Mouse (Mus musculus) hindbrain, postnatal 0 days (tissue): ENCODE results near the gene Cabp4. TPM values are rescaled to one million over a fixed set of nuclear protein-coding genes. Genes with fewer than 3 reads are reported as not detected.
A peak's percentile ranks its signal among the peaks of the same experiment; 100 is the strongest.

Experiments
- ATAC-seq: fragments of 200-750 bp; cut with Nextera tagmentation; 2 replicates; pipeline ENCODE4 v1.8.0; 2017; ENCODE audit warnings: mild to moderate bottlenecking, moderate TSS enrichment, moderate library complexity
- DNase-seq: peaks from one replicate; pipeline ENCODE4 v3.0.0-alpha.2; 2015; ENCODE audit warnings: low spot score
- H3K27ac ChIP-seq: fragments of 300-500 bp; sonication (generic); 2 replicates; pipeline ENCODE4 v1.5.1; 2014; ENCODE audit warnings: mild to moderate bottlenecking
- H3K27me3 ChIP-seq: fragments of 300-500 bp; sonication (generic); 2 replicates; pipeline ENCODE4 v1.6.1; 2014; ENCODE audit warnings: low read length, mixed read lengths; ENCODE audit not compliant: insufficient read depth
- H3K36me3 ChIP-seq: fragments of 300-500 bp; sonication (generic); 2 replicates; pipeline ENCODE4 v1.6.1; 2014; ENCODE audit warnings: low read length, mixed read lengths; ENCODE audit not compliant: insufficient read depth
- H3K4me1 ChIP-seq: fragments of 300-500 bp; sonication (generic); 2 replicates; pipeline ENCODE4 v1.6.1; 2014; ENCODE audit warnings: antibody characterized with exemption, low read length, mixed read lengths; ENCODE audit not compliant: insufficient read depth
- H3K4me2 ChIP-seq: fragments of 300-500 bp; sonication (generic); 2 replicates; pipeline ENCODE4 v1.6.1; 2014; ENCODE audit warnings: low read depth, mild to moderate bottlenecking, low read length, moderate library complexity, mixed read lengths
- H3K4me3 ChIP-seq: fragments of 300-500 bp; sonication (generic); 2 replicates; pipeline ENCODE4 v1.5.1; 2014; ENCODE audit warnings: low read length
- H3K9ac ChIP-seq: fragments of 300-500 bp; sonication (generic); replicated peaks from 2 replicates; pipeline ENCODE4 v1.6.1; 2014; ENCODE audit warnings: mild to moderate bottlenecking, low read length, moderate library complexity, mixed read lengths
- H3K9me3 ChIP-seq: fragments of 300-500 bp; sonication (generic); 2 replicates; pipeline ENCODE4 v1.6.1; 2016; ENCODE audit warnings: low read length, mixed read lengths
- CTCF ChIP-seq: IDR thresholded peaks from 2 replicates; pipeline ENCODE4 v1.5.1; 2016; ENCODE audit warnings: antibody characterized with exemption, control low read depth, low read depth
- WGBS: fragments of 180-500 bp; shearing (Covaris S2); extraction: QIAGEN DNeasy Blood & Tissue Kit; methylation state at CpG from one replicate; pipeline ENCODE4 v1.1.7; 2014; 5-methylcytosine and 5-hydroxymethylcytosine counted together
- polyA plus RNA-seq: library from polyadenylated mRNA; unstranded; fragments of >200 nt; fragmentation: Nextera tagmentation; extraction: Ambion mirVana; gene quantifications from 2 replicates; pipeline ENCODE4 v1.2.1, GENCODE M21; 2015
- total RNA-seq: library from RNA; depleted of rRNA; stranded (reverse); fragments of >200 nt; gene quantifications from 2 replicates; pipeline ENCODE4 v1.2.3, GENCODE M21; 2014

Gene Cabp4
- total and polyA plus RNA-seq, 2 experiments from 2014 or later, result 0.51 TPM; not detected in 1

DNA sequence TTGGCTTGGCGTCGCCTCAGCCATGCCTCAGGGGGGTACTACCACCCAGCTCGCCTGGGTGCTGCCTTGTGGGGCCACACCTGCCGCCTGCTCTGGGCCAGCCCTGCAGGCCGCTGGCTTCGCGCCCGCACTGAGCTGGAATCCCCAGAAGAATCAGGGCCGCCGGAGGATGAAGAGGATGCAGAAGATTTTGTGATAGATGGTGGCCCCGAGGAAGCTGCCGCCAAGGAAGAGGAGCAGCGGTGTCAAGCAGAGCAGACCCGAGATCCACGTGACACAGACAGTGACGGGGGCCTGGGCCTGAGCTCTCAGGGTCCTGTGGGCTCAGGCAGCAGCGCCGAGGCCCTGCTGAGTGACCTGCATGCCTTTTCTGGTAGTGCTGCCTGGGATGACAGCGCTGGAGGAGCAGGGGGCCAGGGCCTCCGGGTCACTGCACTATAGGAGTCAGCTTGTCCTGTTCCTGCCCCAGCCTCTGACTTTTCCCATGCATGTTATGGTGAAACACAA, 12.3 kb upstream of the Cabp4 start:
- no peak for TF ChIP-seq CTCF
- no peak overlapping the region for H3K4me2 ChIP-seq
- no peak for DNase-seq

DNA sequence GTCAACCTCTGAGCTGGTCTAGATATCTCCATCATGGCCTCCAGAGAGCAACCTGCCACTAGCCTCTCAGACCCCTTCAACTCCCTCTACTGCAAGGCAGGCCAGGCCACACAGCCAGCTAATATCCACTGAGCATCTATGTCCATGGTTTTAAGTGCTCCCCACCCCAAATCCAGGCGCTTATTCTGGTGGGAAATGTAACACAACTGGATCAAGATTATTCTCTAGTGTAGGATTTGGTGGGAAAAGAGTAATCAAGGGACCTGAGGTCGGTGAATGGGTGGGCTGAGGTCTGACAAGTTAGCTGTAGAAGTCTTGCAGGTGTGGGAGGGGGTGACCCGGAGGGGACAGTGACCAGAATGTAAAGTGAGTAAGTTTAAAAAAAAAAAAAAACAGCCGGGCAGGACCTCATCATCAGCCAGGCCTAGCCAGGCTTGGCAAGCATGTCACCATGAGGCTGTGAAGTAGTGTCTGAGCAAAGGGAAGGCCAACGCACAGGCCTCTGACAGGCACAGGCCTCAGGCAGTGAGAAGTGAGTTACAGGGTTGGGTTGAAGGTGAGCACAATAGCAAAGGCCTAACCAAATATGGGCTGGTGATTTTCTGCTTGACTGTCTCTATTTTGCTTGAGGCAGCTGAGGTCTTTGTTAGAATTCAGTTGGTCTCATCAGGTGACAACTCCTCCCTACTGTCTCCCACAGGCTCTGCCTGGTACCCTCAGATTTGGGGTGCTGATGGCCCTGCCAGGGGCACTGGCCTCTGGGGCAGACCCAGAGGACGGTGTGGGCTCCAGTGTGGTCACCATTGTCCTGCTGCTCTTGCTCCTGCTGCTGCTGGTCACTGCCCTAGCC, 11.6 kb upstream of the Cabp4 start:
- Histone ChIP-seq H3K36me3 (peaks cover 34% of the 10 kb centered on the region), H3K9me3 (no peaks in the 10 kb centered on the region), H3K4me2 (no peak overlapping the region), H3K9ac (no peak overlapping the region), H3K27ac (no peak overlapping the region), H3K27me3 (no peaks in the 10 kb centered on the region), H3K4me1 (no peaks in the 10 kb centered on the region), H3K4me3 (no peak overlapping the region)
- WGBS, result 65% methylated on average over 6 of the region's 6 CpGs
- DNase-seq (no peak), ATAC-seq (no peak)
- no peak for TF ChIP-seq CTCF

More for the DNA sequence above, 12.3 kb upstream of the Cabp4 start:
- no peaks in the 10 kb centered on the region for H3K9me3 ChIP-seq
- peaks cover 35% of the 10 kb centered on the region for H3K36me3 ChIP-seq
- H3K27me3 ChIP-seq, result no peaks in the 10 kb centered on the region
- no peaks in the 10 kb centered on the region for H3K4me1 ChIP-seq
- WGBS, result 55% methylated on average over 20 of the region's 20 CpGs
- no peak overlapping the region for H3K9ac ChIP-seq
- no peak for ATAC-seq
- no peak overlapping the region for H3K27ac ChIP-seq
- H3K4me3 ChIP-seq, result no peak overlapping the region

DNA sequence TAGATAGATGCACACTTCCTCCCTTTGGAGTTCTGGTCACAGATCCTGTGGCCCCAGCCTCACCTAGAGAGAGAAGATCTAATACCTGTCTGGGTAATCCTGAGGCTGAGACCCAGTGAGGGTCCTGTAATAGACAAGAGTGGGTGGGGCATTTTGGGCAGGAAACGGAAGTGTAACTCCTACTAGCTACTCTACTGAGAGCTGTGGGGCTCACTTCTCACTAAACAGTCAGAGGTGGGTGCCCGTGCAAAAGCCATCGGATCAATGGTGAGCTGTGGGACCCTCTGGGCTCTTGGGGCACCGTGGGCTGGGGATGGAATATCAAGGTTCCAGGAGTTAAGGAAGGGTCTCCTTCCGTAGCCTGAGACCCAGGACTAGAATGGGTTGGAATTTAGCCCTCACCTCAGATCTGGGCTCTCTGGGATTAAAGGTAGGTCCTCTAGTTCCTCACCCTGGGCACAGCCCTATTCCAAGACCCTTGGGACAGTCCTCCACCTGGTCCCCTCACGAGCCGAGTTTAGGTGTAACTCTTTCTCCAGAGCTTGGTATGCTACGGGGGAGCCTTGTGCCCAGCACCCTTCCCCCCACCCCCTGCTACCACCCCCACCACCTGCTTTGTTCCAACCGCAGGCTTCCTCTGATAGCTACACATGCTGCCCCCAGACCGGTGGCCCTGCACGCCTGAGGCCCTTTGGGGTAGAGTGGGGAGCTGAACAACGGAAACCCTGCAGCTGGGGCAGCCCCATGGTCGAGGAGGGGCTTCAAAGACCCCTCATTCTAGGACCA, 10.8 kb upstream of the Cabp4 start:
- H3K4me1 ChIP-seq, result 0 out of 2 replicates have a peak, but pooled peaks cover 2% of the 10 kb centered on the region
- H3K27me3 ChIP-seq, result no peaks in the 10 kb centered on the region
- no peak overlapping the region for H3K4me3 ChIP-seq
- H3K4me2 ChIP-seq, result no peak overlapping the region
- H3K9ac ChIP-seq, result no peak overlapping the region
- 80% methylated on average over 13 of the region's 13 CpGs for WGBS
- ATAC-seq (no peak), DNase-seq (no peak)
- TF ChIP-seq CTCF, result no peak
- H3K9me3 ChIP-seq, result no peaks in the 10 kb centered on the region
- no peak overlapping the region for H3K27ac ChIP-seq
- H3K36me3 ChIP-seq, result peaks cover 33% of the 10 kb centered on the region

DNA sequence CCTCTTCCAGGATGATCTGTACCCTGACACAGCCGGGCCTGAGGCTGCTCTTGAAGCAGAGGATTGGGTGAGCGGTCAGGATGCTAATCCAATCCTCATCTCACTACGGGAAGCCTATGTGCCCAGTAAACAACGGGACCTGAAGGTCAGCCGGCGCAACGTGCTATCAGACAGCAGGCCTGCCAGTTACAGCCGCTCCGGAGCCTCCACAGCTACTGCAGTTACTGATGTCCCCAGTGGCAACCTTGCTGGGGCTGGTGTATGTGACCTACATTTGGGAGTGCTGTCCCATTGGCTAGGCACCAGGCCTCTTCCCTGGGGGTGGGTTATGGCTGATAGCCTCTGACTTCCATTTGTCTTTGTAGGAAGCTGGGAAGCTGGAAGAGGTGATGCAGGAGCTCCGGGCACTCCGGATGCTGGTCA, 9.4 kb upstream of the Cabp4 start, which contains the start of gene Ptprcap:
Gene Ptprcap, plus strand, starts transcription at position 373 of the 423 bp plus-strand sequence.
- ATAC-seq (no peak), DNase-seq (peak; percentile 20)
- Histone ChIP-seq H3K4me3 (no peak within 1 kb of the TSS), H3K4me2 (no peak within 1 kb of the TSS), H3K36me3 (peaks cover 19% of the 10 kb centered on the region; the same call in 1 of the 2 replicates), H3K9me3 (no peaks in the 10 kb centered on the region), H3K27ac (peak within 1 kb of the TSS; percentile 58; the same call in 1 of the 2 replicates), H3K27me3 (no peaks in the 10 kb centered on the region), H3K4me1 (peaks cover 10% of the 10 kb centered on the region; the same call in 1 of the 2 replicates), H3K9ac (no peak within 1 kb of the TSS)
- no peak for TF ChIP-seq CTCF
- 68% methylated on average over 11 of the region's 11 CpGs for WGBS

DNA sequence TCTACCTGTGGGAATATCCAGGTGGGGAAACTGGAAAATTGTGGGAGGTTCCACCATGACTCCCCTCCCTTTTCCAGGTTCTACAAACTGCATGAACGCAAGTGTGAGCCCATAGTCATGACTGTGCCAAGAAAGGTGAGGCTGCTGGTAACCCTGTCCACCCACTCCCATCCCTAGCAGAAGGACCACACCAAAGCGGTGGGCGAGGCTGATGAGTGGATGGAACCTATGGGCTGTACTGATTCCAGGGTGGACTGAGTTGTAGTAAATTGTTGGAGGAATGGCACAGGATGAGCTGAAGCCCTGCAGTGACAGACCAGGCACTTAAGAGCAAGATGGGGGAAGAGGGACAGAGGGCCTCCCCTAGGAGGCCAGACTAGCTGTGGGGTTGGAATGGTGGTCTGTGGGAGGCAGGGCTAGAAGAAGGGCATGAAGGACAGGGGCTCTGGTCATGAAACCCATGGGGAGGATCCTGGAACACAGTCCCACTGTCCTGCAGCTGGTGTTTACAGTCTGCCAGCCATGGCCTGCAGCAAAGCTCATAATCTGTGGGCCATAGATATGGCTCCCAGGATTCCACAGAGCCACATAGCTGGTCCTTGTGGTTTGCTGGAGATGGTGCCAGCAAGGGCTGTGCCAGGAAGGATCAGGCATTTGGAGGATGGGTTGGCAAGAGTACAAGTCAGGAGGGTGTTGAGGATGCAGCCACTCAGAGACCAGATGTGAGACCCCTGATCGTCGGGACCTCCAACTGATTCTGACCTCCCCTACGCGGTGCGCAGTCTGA, 8.8 kb upstream of the Cabp4 start:
- H3K4me1 ChIP-seq, result peaks cover 11% of the 10 kb centered on the region
- no peak overlapping the region for H3K9ac ChIP-seq
- peak; percentile 32 for DNase-seq
- TF ChIP-seq CTCF, result no peak
- no peaks in the 10 kb centered on the region for H3K9me3 ChIP-seq
- ATAC-seq, result no peak
- peak overlapping the region; percentile 58; the same call in 1 of the 2 replicates for H3K27ac ChIP-seq
- H3K4me3 ChIP-seq, result no peak overlapping the region
- no peak overlapping the region for H3K4me2 ChIP-seq
- H3K36me3 ChIP-seq, result peaks cover 14% of the 10 kb centered on the region; the same call in 1 of the 2 replicates
- WGBS, result 72% methylated on average over 8 of the region's 8 CpGs
- no peaks in the 10 kb centered on the region for H3K27me3 ChIP-seq

DNA sequence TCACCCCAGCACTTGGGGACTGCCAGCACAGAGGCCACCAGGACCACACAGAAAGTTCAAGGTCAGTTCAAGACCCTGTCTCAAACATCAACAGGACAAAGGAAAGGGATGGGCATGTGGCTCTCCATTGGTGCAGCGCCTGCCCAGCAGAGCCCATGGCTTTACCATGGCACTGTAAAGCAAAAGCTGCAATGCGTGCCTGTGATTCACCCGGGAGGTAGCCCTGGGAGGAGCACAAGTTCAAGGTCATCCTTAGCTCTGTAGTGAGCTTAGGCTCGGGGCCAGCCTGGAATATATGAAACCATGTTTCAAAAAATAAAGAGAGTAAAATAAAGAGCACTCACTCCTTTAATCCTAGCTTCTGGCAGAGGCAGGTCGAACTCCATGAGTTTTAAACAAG, 8.1 kb upstream of the Cabp4 start:
- H3K36me3 ChIP-seq, result peaks cover 13% of the 10 kb centered on the region; the same call in 1 of the 2 replicates
- H3K9ac ChIP-seq, result no peak overlapping the region
- DNase-seq (no peak), ATAC-seq (no peak)
- H3K9me3 ChIP-seq, result no peaks in the 10 kb centered on the region
- H3K27me3 ChIP-seq, result no peaks in the 10 kb centered on the region
- H3K4me3 ChIP-seq, result no peak overlapping the region
- 87% methylated on average over 5 of the region's 5 CpGs for WGBS
- H3K4me1 ChIP-seq, result peaks cover 14% of the 10 kb centered on the region
- H3K27ac ChIP-seq, result no peak overlapping the region
- no peak overlapping the region for H3K4me2 ChIP-seq
- no peak for TF ChIP-seq CTCF
